Mouse (Mus musculus) hindbrain, embryonic 14.5 days (tissue): ENCODE measurements around the gene Ell2. TPM values are rescaled to one million over a fixed set of nuclear protein-coding genes. Genes with fewer than 3 reads are reported as not detected.

Experiments used
- ATAC-seq: fragments of 200-750 bp; cut with Nextera tagmentation; 2 replicates; pipeline ENCODE4 v1.8.0; 2017; ENCODE audit warnings: moderate number of reproducible peaks, mild to moderate bottlenecking, moderate TSS enrichment, moderate library complexity; ENCODE audit not compliant: low FRiP score
- DNase-seq: peaks from one replicate; pipeline ENCODE4 v3.0.0-alpha.2; 2015; ENCODE audit warnings: low spot score
- H3K27ac ChIP-seq: fragments of 300-500 bp; sonication (generic); 2 replicates; pipeline ENCODE4 v1.5.1; 2014; ENCODE audit warnings: mild to moderate bottlenecking, moderate library complexity
- H3K27me3 ChIP-seq: fragments of 300-500 bp; sonication (generic); 2 replicates; pipeline ENCODE4 v1.6.1; 2014; ENCODE audit warnings: mild to moderate bottlenecking, low read length, mixed read lengths; ENCODE audit not compliant: control insufficient read depth, insufficient read depth
- H3K36me3 ChIP-seq: fragments of 300-500 bp; sonication (generic); replicated peaks from 2 replicates; pipeline ENCODE4 v1.6.1; 2014; ENCODE audit not compliant: control insufficient read depth, insufficient read depth
- H3K4me1 ChIP-seq: fragments of 300-500 bp; sonication (generic); replicated peaks from 2 replicates; pipeline ENCODE4 v1.6.1; 2014; ENCODE audit warnings: antibody characterized with exemption, low read length, mixed read lengths; ENCODE audit not compliant: control insufficient read depth, insufficient read depth
- H3K4me2 ChIP-seq: fragments of 300-500 bp; sonication (generic); replicated peaks from 2 replicates; pipeline ENCODE4 v1.6.1; 2014; ENCODE audit warnings: mild to moderate bottlenecking, moderate library complexity
- H3K4me3 ChIP-seq: fragments of 300-500 bp; sonication (generic); replicated peaks from 2 replicates; pipeline ENCODE4 v1.5.1; 2014; ENCODE audit warnings: mild to moderate bottlenecking, low read length
- H3K9ac ChIP-seq: fragments of 300-500 bp; sonication (generic); 2 replicates; pipeline ENCODE4 v1.6.1; 2014
- H3K9me3 ChIP-seq: fragments of 300-500 bp; sonication (generic); 2 replicates; pipeline ENCODE4 v1.6.1; 2016; ENCODE audit warnings: low read length; ENCODE audit not compliant: control insufficient read depth
- WGBS: fragments of 180-500 bp; shearing (Covaris S2); extraction: QIAGEN DNeasy Blood & Tissue Kit; methylation state at CpG from one replicate; pipeline ENCODE4 v1.1.7; 2014; 5-methylcytosine and 5-hydroxymethylcytosine counted together
- polyA plus RNA-seq: library from polyadenylated mRNA; unstranded; fragments of >200 nt; fragmentation: Nextera tagmentation; extraction: Ambion mirVana; gene quantifications from 2 replicates; pipeline ENCODE4 v1.2.1, GENCODE M21; 2014

The Ell2 gene
- polyA plus RNA-seq, 1 experiment from 2014 or later, result 2.4 TPM

DNA sequence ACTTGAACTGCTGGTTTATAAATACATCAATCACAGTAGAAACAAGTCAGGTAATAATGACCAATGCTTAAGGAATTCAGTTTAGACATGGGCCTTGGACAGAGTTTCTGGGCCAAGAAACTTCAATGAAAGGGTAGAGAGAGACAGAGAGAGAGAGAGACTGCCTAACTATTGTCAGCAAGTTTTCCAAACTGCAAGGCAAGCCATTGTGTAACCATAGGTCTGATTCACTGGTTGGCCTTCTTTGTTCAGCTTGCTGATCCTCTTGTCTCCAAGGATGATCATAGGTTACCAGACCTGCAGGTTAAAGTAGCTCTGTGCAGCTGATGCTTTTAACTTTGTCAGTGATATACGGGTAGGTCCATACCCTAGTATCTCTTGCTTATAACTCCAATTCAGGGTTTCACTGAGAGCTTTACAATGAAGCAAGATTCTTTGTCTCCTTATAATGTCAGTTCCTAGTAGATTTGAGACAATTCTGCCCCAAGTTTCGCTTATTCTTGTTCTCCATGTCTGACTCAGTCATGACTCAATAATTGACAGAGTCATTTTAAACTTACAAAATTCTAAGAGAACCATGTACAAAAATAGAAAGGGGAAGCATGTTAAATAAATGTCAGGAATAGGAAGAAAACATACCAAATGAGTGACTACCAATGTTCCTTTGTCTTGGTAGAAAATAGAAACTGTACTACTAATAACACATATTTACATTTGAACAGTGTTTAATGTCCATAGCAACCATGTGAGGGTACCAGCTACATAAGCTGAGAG is 82.7 kb downstream of the Ell2 start:
- H3K9ac ChIP-seq, result no peak overlapping the region

DNA sequence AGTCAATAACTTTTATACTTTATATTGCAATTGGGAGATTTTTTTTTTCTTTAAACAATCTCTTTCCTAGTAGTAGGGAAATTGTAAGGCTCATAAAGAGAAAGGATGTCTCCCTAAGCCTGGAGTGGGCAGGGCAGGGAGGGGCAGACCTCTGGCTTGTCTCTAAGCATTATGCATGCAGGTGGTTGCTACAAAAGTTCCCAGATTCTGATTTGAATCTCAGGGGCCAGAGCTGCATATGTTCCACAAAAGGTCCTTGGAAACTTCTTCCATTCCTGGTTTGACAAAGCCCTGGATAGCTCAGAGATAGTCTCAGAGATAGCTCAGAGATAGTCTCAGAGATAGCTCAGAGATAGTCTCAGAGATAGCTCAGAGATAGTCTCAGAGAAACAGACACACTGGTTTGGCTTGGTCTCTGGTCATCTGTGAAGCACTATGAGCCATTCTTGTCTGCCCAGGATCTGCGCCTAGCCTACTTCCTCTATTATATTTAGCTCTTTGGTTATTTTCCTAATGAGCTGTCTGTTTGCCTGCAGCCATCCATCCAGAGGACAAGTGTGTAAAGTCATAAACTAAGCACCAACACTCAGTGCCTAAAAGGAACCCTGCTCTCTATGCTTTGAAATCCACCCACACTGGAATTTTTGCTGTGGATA is 84.1 kb downstream of the Ell2 start:
- Histone ChIP-seq H3K36me3 (no peaks in the 10 kb centered on the region), H3K27me3 (no peaks in the 10 kb centered on the region), H3K9ac (no peak overlapping the region), H3K4me2 (no peak overlapping the region), H3K4me1 (no peaks in the 10 kb centered on the region), H3K27ac (no peak overlapping the region), H3K9me3 (no peaks in the 10 kb centered on the region), H3K4me3 (no peak overlapping the region)
- no peak for ATAC-seq
- no peak for DNase-seq
- 89% methylated on average over 1 of the region's 1 CpGs for WGBS

More for the DNA sequence above, 82.7 kb downstream of the Ell2 start:
- H3K27ac ChIP-seq, result no peak overlapping the region
- no peak for ATAC-seq
- no peaks in the 10 kb centered on the region for H3K9me3 ChIP-seq
- H3K4me2 ChIP-seq, result no peak overlapping the region
- H3K4me3 ChIP-seq, result no peak overlapping the region
- 96% methylated on average over 2 of the region's 2 CpGs for WGBS
- DNase-seq, result no peak
- H3K4me1 ChIP-seq, result no peaks in the 10 kb centered on the region
- no peaks in the 10 kb centered on the region for H3K36me3 ChIP-seq
- no peaks in the 10 kb centered on the region for H3K27me3 ChIP-seq

- Histone ChIP-seq H3K27ac (no peak overlapping the region), H3K9me3 (no peaks in the 10 kb centered on the region), H3K27me3 (no peaks in the 10 kb centered on the region), H3K4me1 (no peaks in the 10 kb centered on the region), H3K9ac (no peak overlapping the region), H3K4me3 (no peak overlapping the region), H3K4me2 (no peak overlapping the region), H3K36me3 (no peaks in the 10 kb centered on the region)
- 72% methylated on average over 6 of the region's 6 CpGs for WGBS
- DNase-seq (no peak), ATAC-seq (no peak)
These were observed 87.5 kb downstream of the Ell2 start for GRCm38 (mm10) chr13:75793863-75794629.

- Histone ChIP-seq H3K4me2 (peak overlapping the region; percentile 46), H3K9me3 (no peaks in the 10 kb centered on the region), H3K4me1 (no peaks in the 10 kb centered on the region), H3K27ac (no peak overlapping the region), H3K4me3 (peak overlapping the region; percentile 15; the same call in 1 of the 2 replicates), H3K9ac (peak overlapping the region; percentile 10; the same call in 1 of the 2 replicates), H3K27me3 (no peaks in the 10 kb centered on the region), H3K36me3 (no peaks in the 10 kb centered on the region)
- 33% methylated on average over 18 of the region's 18 CpGs for WGBS
- ATAC-seq (peak; percentile 98), DNase-seq (peak; percentile 96)
These were observed 91.0 kb downstream of the Ell2 start for GRCm38 (mm10) chr13:75797369-75798141.

GRCm38 (mm10) chr13:75798413-75799302 is 92.1 kb downstream of the Ell2 start:
- H3K27me3 ChIP-seq, result no peaks in the 10 kb centered on the region
- DNase-seq, result no peak
- H3K9me3 ChIP-seq, result no peaks in the 10 kb centered on the region
- no peak overlapping the region for H3K4me2 ChIP-seq
- H3K4me3 ChIP-seq, result no peak overlapping the region
- WGBS, result 73% methylated on average over 7 of the region's 7 CpGs
- no peak overlapping the region for H3K9ac ChIP-seq
- no peak overlapping the region for H3K27ac ChIP-seq
- no peaks in the 10 kb centered on the region for H3K4me1 ChIP-seq
- H3K36me3 ChIP-seq, result no peaks in the 10 kb centered on the region
- ATAC-seq, result no peak

DNA sequence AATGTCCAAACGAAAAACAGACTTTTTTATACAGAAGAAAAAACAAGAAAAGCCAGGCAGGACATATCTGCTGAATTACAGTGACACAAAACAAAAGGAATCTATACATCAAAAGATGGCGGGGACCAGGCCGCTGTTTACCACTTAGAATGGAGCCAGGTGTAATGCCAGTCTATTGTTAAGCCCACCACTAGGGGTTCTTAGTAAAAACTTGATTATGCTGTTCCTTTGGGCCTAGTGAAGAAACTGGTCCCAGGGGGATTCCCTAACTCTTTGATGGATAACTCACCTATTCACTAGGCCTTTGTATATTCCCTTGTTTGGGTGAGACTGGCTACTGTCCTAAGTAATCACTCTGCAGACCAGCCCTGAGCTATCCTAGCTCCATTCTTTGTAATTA is 92.9 kb downstream of the Ell2 start:
- Histone ChIP-seq H3K27ac (no peak overlapping the region), H3K9me3 (no peaks in the 10 kb centered on the region), H3K27me3 (no peaks in the 10 kb centered on the region), H3K36me3 (no peaks in the 10 kb centered on the region), H3K4me2 (no peak overlapping the region), H3K4me3 (no peak overlapping the region), H3K4me1 (no peaks in the 10 kb centered on the region), H3K9ac (no peak overlapping the region)
- no peak for ATAC-seq
- DNase-seq, result no peak
- WGBS, result 85% methylated on average over 3 of the region's 3 CpGs

DNA sequence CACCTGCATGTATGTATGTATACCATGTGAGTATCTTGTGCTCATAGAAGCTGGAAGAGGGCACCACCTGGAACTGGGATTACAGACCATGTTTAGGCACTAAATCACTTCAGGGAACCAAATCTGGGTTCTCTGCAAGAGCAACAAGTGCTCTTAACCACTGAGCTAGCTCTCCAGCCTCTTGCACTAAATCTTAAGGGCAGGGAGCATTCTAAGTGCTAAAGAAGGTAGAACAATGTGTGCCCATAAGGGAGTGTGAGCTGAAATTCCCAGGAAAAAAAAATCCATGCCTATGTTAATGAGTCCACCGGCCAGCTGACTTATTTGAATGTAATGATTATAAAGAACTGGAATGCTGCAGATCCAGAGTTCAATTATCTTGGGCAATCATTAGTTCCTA is 101.4 kb downstream of the Ell2 start:
- ATAC-seq (no peak), DNase-seq (no peak)
- WGBS, result 88% methylated on average over 1 of the region's 1 CpGs
- H3K4me1 ChIP-seq, result no peaks in the 10 kb centered on the region
- H3K27ac ChIP-seq, result no peak overlapping the region
- no peaks in the 10 kb centered on the region for H3K9me3 ChIP-seq
- H3K27me3 ChIP-seq, result no peaks in the 10 kb centered on the region
- H3K4me2 ChIP-seq, result no peak overlapping the region
- no peaks in the 10 kb centered on the region for H3K36me3 ChIP-seq
- H3K9ac ChIP-seq, result no peak overlapping the region
- no peak overlapping the region for H3K4me3 ChIP-seq

- Histone ChIP-seq H3K4me2 (no peak overlapping the region), H3K4me1 (no peaks in the 10 kb centered on the region), H3K27ac (no peak overlapping the region), H3K36me3 (no peaks in the 10 kb centered on the region), H3K27me3 (no peaks in the 10 kb centered on the region), H3K9me3 (no peaks in the 10 kb centered on the region), H3K9ac (no peak overlapping the region), H3K4me3 (no peak overlapping the region)
- no peak for ATAC-seq
- 76% methylated on average over 1 of the region's 1 CpGs for WGBS
- DNase-seq, result no peak
These were observed 103.4 kb downstream of the Ell2 start for GRCm38 (mm10) chr13:75809957-75810356.
